Mouse (Mus musculus) stomach, postnatal 0 days (tissue): ENCODE measurements around the gene Dagla.

Source experiments
- CTCF ChIP-seq: IDR thresholded peaks from 2 replicates; pipeline ENCODE4 v1.5.1; 2016; ENCODE audit warnings: antibody characterized with exemption, low read depth, mild to moderate bottlenecking, moderate library complexity
- EP300 ChIP-seq: optimal IDR thresholded peaks from 2 replicates; pipeline ENCODE3; 2016; ENCODE audit warnings: antibody characterized with exemption

GRCm38 (mm10) chr19:10340661-10341060, 36.0 kb upstream of the Dagla start:
- TF ChIP-seq CTCF (no peak), EP300 (no peak)
